Mouse (Mus musculus): Measurements from ENCODE around the gene Smad3. TPM values are rescaled to one million over a fixed set of nuclear protein-coding genes. Genes with fewer than 3 reads are reported as not detected.
A peak's percentile ranks its signal among the peaks of the same experiment; 100 is the strongest.

The Smad3 gene
- polyA plus RNA-seq, 1 experiment from 2014 or later = 7.0 TPM

GRCm38 (mm10) chr9:63677621-63678020 lies 80.2 kb downstream of the Smad3 start:
- Histone ChIP-seq H3K4me3 (no peak overlapping the region), H3K4me1 (no peaks in the 10 kb centered on the region), H3K9ac (replicated peaks) (no peak overlapping the region), H3K36me3 (no peaks in the 10 kb centered on the region), H3K27ac (replicated peaks) (no peak overlapping the region), H3K9me3 (no peaks in the 10 kb centered on the region), H3K4me2 (replicated peaks) (no peak overlapping the region), H3K27me3 (no peaks in the 10 kb centered on the region)
- 70% methylated on average over 3 of the region's 3 CpGs for WGBS
- no peak for ATAC-seq (replicated peaks)

DNA sequence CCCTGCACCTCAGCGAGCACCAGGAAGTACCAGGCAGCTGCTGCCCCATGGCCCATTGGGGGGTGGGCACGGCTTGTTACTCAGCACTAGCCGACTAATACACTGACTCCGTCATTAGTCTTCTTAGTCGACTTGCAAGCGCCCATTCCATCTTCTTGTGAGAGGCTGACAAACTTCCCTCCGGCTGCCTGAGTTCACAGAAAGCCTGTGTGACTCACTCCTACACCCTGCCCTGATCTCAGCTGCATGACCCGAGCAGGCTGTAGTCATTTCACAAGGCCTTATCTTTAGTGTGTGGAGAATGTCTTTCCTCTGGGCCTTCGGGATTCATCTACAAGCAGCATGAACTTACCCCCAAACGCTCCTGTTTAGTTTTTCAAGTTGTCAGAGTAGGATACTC lies 83.2 kb downstream of the Smad3 start:
- 91% methylated on average over 10 of the region's 10 CpGs for WGBS

DNA sequence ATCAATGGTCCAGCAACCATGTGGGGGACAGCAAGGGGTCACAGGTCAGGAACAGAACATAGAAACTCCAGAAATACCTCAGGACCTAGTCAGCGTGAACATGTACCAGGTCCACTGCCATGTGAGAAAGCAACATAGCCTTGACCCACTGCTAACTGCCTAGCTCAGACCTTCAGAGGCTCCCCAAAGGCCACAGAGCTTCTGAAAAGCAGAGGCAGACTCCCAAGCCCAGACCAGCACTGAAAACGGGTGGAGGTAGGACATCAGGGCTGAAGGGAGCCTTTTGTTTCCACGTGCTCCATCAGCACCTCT lies 84.3 kb downstream of the Smad3 start:
- Histone ChIP-seq H3K4me3 (no peak overlapping the region), H3K27ac (replicated peaks) (no peak overlapping the region), H3K9ac (replicated peaks) (no peak overlapping the region), H3K9me3 (no peaks in the 10 kb centered on the region), H3K4me1 (peaks cover 6% of the 10 kb centered on the region; the same call in 1 of the 2 replicates), H3K36me3 (no peaks in the 10 kb centered on the region), H3K27me3 (no peaks in the 10 kb centered on the region), H3K4me2 (replicated peaks) (no peak overlapping the region)
- 85% methylated on average over 3 of the region's 3 CpGs for WGBS
- ATAC-seq (replicated peaks) = no peak

More for the DNA sequence above, 83.2 kb downstream of the Smad3 start:
- H3K36me3 ChIP-seq = no peaks in the 10 kb centered on the region
- H3K27me3 ChIP-seq = no peaks in the 10 kb centered on the region
- ATAC-seq (replicated peaks) = no peak
- H3K4me3 ChIP-seq = no peak overlapping the region
- no peak overlapping the region for H3K27ac ChIP-seq (replicated peaks)
- H3K9me3 ChIP-seq = no peaks in the 10 kb centered on the region
- H3K9ac ChIP-seq (replicated peaks) = no peak overlapping the region
- no peak overlapping the region for H3K4me2 ChIP-seq (replicated peaks)
- no peaks in the 10 kb centered on the region for H3K4me1 ChIP-seq

DNA sequence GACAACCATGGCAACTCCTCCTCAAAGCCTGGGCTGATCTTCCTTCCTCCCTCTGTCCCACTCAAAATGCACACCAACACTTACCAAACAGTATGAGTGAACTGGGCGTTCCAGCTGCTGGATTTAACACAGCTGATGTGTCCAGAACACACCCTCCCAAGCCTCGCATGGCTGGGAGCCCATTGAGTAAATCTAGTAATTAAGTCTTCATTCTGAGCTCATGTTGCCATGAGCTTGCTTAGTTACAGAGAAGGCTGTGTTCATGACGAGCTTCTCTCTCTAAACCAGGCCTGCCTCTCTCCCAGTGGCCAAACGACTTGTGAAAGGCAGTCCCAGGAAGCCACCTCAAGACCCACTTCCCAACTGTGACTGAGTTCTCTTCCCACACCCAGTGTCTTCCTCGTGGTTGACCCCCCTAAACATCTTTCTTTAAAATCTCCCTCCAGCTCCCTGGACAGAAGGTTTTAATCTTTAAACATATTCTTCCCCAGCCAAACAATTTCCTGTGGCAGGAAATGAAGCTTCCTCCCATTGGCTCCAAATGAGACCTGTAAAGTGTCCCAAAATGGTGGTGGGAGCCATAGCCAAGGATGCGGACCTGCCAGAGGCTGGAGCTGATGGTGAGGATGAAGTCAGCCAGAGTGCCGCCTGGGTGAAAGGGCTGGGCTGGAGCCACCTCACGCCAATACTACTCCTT lies 84.8 kb downstream of the Smad3 start:
- Histone ChIP-seq H3K36me3 (no peaks in the 10 kb centered on the region), H3K27ac (replicated peaks) (no peak overlapping the region), H3K4me2 (replicated peaks) (no peak overlapping the region), H3K4me1 (peaks cover 11% of the 10 kb centered on the region), H3K27me3 (no peaks in the 10 kb centered on the region), H3K9ac (replicated peaks) (no peak overlapping the region), H3K9me3 (no peaks in the 10 kb centered on the region), H3K4me3 (no peak overlapping the region)
- WGBS = 63% methylated on average over 8 of the region's 8 CpGs
- ATAC-seq (replicated peaks) = no peak

DNA sequence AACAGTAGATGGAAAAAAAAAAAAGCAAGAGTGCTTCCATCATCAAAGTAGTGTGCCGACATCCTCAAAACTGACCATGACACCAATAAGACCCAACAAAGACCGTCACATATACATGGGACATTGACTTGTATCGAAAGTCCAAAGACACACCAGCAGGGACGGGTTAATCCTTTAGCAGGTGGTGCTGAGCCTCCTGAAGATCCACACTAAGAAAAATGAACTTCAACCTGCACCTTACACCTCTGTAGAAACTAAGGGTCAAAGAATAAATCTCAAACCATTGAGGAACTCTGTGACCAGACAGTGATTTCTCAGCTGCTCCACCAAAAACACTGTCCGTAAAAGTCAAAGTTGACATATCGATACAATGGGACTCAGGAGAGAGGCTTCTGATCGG lies 88.0 kb downstream of the Smad3 start:
- Histone ChIP-seq H3K27me3 (no peaks in the 10 kb centered on the region), H3K4me2 (replicated peaks) (no peak overlapping the region), H3K36me3 (no peaks in the 10 kb centered on the region), H3K4me3 (no peak overlapping the region), H3K9me3 (no peaks in the 10 kb centered on the region), H3K4me1 (peaks cover 32% of the 10 kb centered on the region), H3K27ac (replicated peaks) (no peak overlapping the region), H3K9ac (replicated peaks) (no peak overlapping the region)
- WGBS = 95% methylated on average over 7 of the region's 7 CpGs
- ATAC-seq (replicated peaks) = no peak

DNA sequence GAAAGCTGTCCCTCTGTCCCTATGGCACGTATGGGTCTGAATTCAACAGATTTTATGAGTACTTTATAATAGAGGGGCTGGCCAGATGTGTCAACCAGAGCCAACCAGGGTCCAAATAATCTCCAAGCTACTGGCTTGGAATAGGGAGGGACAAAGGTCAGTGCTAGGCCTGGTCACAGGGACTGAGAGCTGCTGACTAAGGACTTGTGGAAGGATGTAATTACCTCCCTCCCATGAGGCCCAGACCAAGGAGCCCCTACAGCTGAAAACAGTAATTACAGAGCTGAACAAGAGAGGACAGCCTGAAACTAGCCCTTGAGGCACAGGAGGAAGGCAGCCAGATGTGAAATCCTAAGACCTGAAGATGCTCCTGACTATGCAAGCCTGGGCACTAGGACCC lies 89.2 kb downstream of the Smad3 start:
- H3K27me3 ChIP-seq = no peaks in the 10 kb centered on the region
- no peaks in the 10 kb centered on the region for H3K36me3 ChIP-seq
- no peak for ATAC-seq (replicated peaks)
- no peak overlapping the region for H3K9ac ChIP-seq (replicated peaks)
- H3K27ac ChIP-seq (replicated peaks) = no peak overlapping the region
- H3K9me3 ChIP-seq = no peaks in the 10 kb centered on the region
- H3K4me2 ChIP-seq (replicated peaks) = no peak overlapping the region
- H3K4me1 ChIP-seq = peaks cover 35% of the 10 kb centered on the region
- no peak overlapping the region for H3K4me3 ChIP-seq
- WGBS = 82% methylated on average over 1 of the region's 1 CpGs

DNA sequence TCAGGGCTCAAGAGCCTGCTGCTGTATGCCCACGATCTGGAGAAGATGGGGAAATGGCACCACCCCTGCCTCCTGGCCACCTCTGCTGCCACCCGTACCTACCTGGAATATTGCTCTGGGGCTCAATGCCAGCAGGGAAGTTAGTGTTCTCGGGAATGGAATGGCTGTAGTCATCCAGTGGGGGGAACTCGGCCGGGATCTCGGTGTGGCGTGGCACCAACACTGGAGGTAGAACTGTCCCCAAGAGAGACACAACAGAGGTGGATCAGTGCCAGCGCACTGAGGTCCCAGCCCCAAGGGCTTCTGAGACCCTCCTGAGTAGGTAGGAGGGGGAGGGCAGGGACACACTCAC lies 90.4 kb downstream of the Smad3 start:
- H3K36me3 ChIP-seq = no peaks in the 10 kb centered on the region
- H3K27ac ChIP-seq (replicated peaks) = no peak overlapping the region
- no peak overlapping the region for H3K4me2 ChIP-seq (replicated peaks)
- no peaks in the 10 kb centered on the region for H3K9me3 ChIP-seq
- H3K4me3 ChIP-seq = no peak overlapping the region
- no peaks in the 10 kb centered on the region for H3K27me3 ChIP-seq
- H3K4me1 ChIP-seq = peaks cover 35% of the 10 kb centered on the region
- no peak overlapping the region for H3K9ac ChIP-seq (replicated peaks)
- 71% methylated on average over 8 of the region's 8 CpGs for WGBS
- ATAC-seq (replicated peaks) = no peak

DNA sequence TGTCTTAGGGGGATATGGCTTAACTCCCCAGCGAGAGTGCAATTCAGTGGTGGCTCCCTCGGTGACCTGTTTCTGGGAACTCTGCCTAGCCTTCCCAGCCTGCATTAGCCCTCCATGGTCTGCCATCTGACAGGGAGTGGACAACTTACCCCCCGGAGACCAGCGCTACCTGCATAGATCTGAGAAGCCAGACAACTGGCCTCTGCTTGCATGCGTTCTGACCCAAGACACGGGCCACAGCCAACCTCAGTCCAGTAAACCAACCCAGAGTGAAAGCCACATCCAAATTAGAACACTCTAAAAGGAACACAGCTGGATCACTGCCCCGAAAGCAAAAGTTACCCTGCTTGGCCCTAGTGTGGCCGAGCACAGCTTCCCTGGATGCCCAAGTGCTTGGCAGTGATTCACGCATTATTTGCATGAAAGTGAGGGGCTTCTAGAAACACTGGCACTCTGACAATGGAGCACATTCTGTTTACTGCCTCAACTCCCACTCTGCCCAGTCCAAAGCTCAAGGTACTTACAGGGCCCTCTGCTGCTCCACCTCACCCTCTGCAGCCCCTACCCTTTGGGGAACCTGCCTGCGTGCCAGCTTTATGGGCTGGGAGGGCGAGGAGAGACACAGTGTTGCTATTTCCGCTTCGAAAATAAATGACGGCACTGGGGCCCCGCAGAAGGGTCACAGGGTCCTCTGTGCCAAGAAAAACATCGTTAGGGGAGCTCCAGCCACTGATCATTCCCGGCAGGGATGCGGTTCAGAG lies 91.0 kb downstream of the Smad3 start:
- Histone ChIP-seq H3K9ac (replicated peaks) (no peak overlapping the region), H3K27me3 (no peaks in the 10 kb centered on the region), H3K4me3 (no peak overlapping the region), H3K9me3 (no peaks in the 10 kb centered on the region), H3K4me1 (peaks cover 35% of the 10 kb centered on the region), H3K36me3 (no peaks in the 10 kb centered on the region), H3K4me2 (replicated peaks) (no peak overlapping the region), H3K27ac (replicated peaks) (no peak overlapping the region)
- WGBS = 46% methylated on average over 18 of the region's 18 CpGs
- ATAC-seq (replicated peaks) = no peak

- H3K4me1 ChIP-seq = peaks cover 35% of the 10 kb centered on the region
- no peaks in the 10 kb centered on the region for H3K9me3 ChIP-seq
- no peak overlapping the region for H3K4me2 ChIP-seq (replicated peaks)
- H3K27ac ChIP-seq (replicated peaks) = 0 out of 2 replicates have a peak overlapping the region, but pooled peaks have one; percentile 5
- H3K36me3 ChIP-seq = no peaks in the 10 kb centered on the region
- no peak overlapping the region for H3K9ac ChIP-seq (replicated peaks)
- WGBS = 31% methylated on average over 13 of the region's 13 CpGs
- ATAC-seq (replicated peaks) = peak; percentile 29; the same call in 1 of the 2 replicates
- no peak overlapping the region for H3K4me3 ChIP-seq
- no peaks in the 10 kb centered on the region for H3K27me3 ChIP-seq
These were observed 92.8 kb downstream of the Smad3 start for GRCm38 (mm10) chr9:63664792-63665646.

DNA sequence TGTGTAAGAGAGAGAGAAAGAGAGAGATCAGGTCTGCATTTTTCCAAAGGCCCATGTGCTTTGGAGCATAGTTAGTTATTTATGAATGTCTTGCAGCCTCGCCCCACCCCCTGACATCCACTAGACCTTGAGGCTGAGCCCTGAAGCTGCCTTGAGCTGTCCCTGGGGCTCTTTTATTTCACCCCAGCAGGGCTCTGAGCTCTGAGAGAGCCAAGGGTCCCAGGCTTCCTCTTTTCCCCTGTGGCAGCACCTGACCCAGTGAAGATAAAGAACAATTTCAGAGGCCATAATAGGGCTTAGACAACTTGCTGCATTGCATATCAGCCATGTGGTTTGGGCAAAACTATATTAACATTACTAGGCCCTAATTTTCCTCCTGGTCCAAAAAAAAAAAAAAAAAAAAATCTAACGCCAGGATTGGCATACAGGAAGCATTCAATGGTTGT lies 93.5 kb downstream of the Smad3 start:
- Histone ChIP-seq H3K9ac (replicated peaks) (no peak overlapping the region), H3K4me1 (peaks cover 38% of the 10 kb centered on the region), H3K36me3 (no peaks in the 10 kb centered on the region), H3K27ac (replicated peaks) (no peak overlapping the region), H3K4me2 (replicated peaks) (no peak overlapping the region), H3K27me3 (no peaks in the 10 kb centered on the region), H3K4me3 (no peak overlapping the region), H3K9me3 (no peaks in the 10 kb centered on the region)
- ATAC-seq (replicated peaks) = no peak
- WGBS = 86% methylated on average over 2 of the region's 2 CpGs

DNA sequence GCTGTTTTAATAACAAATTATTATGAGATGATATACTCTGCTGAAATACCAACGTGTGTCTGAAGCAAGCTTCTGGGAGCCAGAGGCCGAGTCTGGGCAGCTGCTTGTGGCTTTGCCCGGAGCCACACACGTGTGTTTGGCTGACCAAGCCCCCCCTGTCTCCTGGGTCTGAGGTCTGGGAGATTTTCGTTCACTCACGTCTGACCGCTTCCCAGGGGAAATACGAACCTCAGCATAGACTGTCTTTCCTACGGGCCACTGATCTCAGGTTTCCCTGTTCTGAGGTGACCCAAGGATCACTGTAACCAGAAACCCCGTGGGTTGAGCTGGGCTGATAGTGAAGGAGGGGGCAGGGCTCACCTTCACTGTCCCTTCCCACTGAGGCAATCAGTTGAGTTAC lies 94.6 kb downstream of the Smad3 start:
- no peak overlapping the region for H3K27ac ChIP-seq (replicated peaks)
- H3K27me3 ChIP-seq = no peaks in the 10 kb centered on the region
- ATAC-seq (replicated peaks) = no peak
- H3K9ac ChIP-seq (replicated peaks) = no peak overlapping the region
- H3K4me2 ChIP-seq (replicated peaks) = no peak overlapping the region
- no peaks in the 10 kb centered on the region for H3K36me3 ChIP-seq
- H3K9me3 ChIP-seq = no peaks in the 10 kb centered on the region
- H3K4me3 ChIP-seq = no peak overlapping the region
- WGBS = 88% methylated on average over 10 of the region's 10 CpGs
- H3K4me1 ChIP-seq = peaks cover 41% of the 10 kb centered on the region

DNA sequence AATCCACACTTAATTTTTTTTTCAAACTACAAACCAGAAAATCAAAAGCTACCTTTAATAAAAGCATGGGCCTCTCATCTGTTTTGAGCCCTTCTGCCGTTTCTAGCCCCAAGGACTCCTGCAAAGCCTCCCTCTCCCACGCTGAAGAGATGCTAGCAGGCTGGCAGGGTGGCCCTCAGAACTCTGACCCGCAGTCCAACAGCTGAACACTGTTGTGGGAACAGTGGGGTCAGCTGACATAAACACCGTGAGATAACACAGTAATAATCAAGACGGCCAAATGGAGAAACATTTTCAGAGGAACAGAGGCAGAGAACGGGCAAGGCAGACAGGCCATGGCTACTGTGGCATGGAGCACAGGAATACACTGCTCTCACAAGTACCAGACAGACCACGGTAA lies 95.0 kb downstream of the Smad3 start:
- Histone ChIP-seq H3K4me3 (no peak overlapping the region), H3K9me3 (no peaks in the 10 kb centered on the region), H3K9ac (replicated peaks) (no peak overlapping the region), H3K27me3 (no peaks in the 10 kb centered on the region), H3K36me3 (no peaks in the 10 kb centered on the region), H3K4me2 (replicated peaks) (no peak overlapping the region), H3K4me1 (peaks cover 36% of the 10 kb centered on the region), H3K27ac (replicated peaks) (no peak overlapping the region)
- no peak for ATAC-seq (replicated peaks)
- 88% methylated on average over 7 of the region's 7 CpGs for WGBS

All from forebrain, embryonic 15.5 days (tissue).